Mouse (Mus musculus) liver, embryonic 14.5 days (tissue): ENCODE measurements around the gene Ppp4c.

Source experiments
- CTCF ChIP-seq: IDR thresholded peaks from 2 replicates; pipeline ENCODE4 v1.5.1; 2016; ENCODE audit warnings: antibody characterized with exemption, low read depth, control low read depth
- EP300 ChIP-seq: IDR thresholded peaks from 2 replicates; pipeline ENCODE4 v1.6.1; 2016; ENCODE audit warnings: antibody characterized with exemption, low read depth

DNA sequence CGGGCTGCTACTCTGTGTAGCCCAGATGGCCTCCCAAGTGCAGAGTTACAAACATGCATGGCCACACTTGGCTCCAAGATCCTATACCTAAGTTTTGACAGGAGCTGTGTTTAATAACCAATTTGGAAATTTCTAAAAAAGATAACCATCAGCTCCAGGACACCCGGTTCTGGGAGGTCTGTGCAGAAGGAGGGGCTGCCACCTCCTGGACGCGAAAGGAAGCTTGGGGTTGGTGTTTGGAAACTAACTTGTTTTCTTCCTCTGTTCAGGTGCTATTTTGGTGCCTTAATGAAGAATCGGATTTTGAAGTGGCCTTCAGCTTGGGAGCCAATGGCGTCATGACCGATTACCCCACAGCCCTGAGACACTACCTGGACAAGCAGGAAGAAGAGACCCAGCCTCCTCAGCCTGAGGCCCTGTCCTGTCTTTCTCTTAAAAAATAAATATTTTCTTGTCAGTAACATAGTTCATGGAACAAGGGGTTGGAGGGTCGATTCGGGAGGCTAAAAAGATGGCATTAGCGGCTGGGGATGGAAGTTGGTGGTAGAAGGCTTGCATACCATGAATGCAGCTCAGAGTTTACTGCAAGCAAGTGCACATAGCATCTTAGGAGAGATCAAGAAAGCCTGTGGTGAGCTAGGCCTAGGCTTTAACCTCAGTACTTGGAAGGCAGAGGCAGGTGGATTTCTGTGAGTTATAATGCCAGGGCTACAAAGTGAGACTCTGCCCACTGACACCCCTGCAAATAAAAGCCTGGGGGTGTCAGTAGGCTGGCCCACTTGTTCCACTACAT lies 16.9 kb downstream of the Ppp4c start:
- peak; percentile 30 for TF ChIP-seq CTCF
- TF ChIP-seq EP300 = no peak
